Mouse (Mus musculus) embryonic facial prominence, embryonic 11.5 days (tissue): ENCODE measurements around the gene Ivns1abp. TPM values are rescaled to one million over a fixed set of nuclear protein-coding genes. Genes with fewer than 3 reads are reported as not detected.

Experiments used
- ATAC-seq: fragments of 200-750 bp; cut with Nextera tagmentation; replicated peaks from 2 replicates; pipeline ENCODE4 v1.8.0; 2017; ENCODE audit warnings: low read depth; ENCODE audit not compliant: insufficient number of reproducible peaks, low FRiP score, low TSS enrichment
- DNase-seq: peaks from one replicate; pipeline ENCODE4 v3.0.0-alpha.2; 2015; ENCODE audit warnings: low spot score
- H3K27ac ChIP-seq: fragments of 300-500 bp; sonication (generic); replicated peaks from 2 replicates; pipeline ENCODE4 v1.5.1; 2014; ENCODE audit warnings: mild to moderate bottlenecking, low read depth, low read length, control low read depth
- H3K27me3 ChIP-seq: fragments of 300-500 bp; sonication (generic); 2 replicates; pipeline ENCODE4 v1.6.1; 2014; ENCODE audit warnings: mild to moderate bottlenecking, low read length, moderate library complexity, mixed read lengths; ENCODE audit not compliant: control insufficient read depth, insufficient read depth
- H3K36me3 ChIP-seq: fragments of 300-500 bp; sonication (generic); replicated peaks from 2 replicates; pipeline ENCODE4 v1.6.1; 2014; ENCODE audit warnings: low read depth, mild to moderate bottlenecking, low read length, moderate library complexity, mixed read lengths; ENCODE audit not compliant: control insufficient read depth, insufficient read depth
- H3K4me1 ChIP-seq: fragments of 300-500 bp; sonication (generic); 2 replicates; pipeline ENCODE4 v1.6.1; 2014; ENCODE audit warnings: low read length, mixed read lengths; ENCODE audit not compliant: control insufficient read depth, insufficient read depth
- H3K4me2 ChIP-seq: fragments of 300-500 bp; sonication (generic); 2 replicates; pipeline ENCODE4 v1.6.1; 2014; ENCODE audit warnings: low read depth, mild to moderate bottlenecking, control low read depth, low read length, moderate library complexity
- H3K4me3 ChIP-seq: fragments of 300-500 bp; sonication (generic); 2 replicates; pipeline ENCODE4 v1.5.1; 2014; ENCODE audit warnings: low read depth, low read length, control low read depth
- H3K9ac ChIP-seq: fragments of 300-500 bp; sonication (generic); replicated peaks from 2 replicates; pipeline ENCODE4 v1.6.1; 2014; ENCODE audit warnings: mild to moderate bottlenecking, control low read depth, low read length
- H3K9me3 ChIP-seq: fragments of 300-500 bp; sonication (generic); replicated peaks from 2 replicates; pipeline ENCODE4 v1.6.1; 2016; ENCODE audit warnings: mild to moderate bottlenecking, low read length, inconsistent platforms, mixed read lengths; ENCODE audit not compliant: control insufficient read depth
- WGBS: fragments of 180-500 bp; shearing (Covaris S2); extraction: QIAGEN DNeasy Blood & Tissue Kit; methylation state at CpG from one replicate; pipeline ENCODE4 v1.1.7; 2014; 5-methylcytosine and 5-hydroxymethylcytosine counted together
- polyA plus RNA-seq: library from polyadenylated mRNA; unstranded; fragments of >200 nt; fragmentation: Nextera tagmentation; extraction: Ambion mirVana; gene quantifications from 2 replicates; pipeline ENCODE4 v1.2.1, GENCODE M21; 2014

The Ivns1abp gene
- polyA plus RNA-seq, 1 experiment from 2014 or later, result 470 TPM

- WGBS, result 86% methylated on average over 3 of the region's 3 CpGs
- ATAC-seq (no peak), DNase-seq (no peak)
- H3K4me2 ChIP-seq, result no peak overlapping the region
- H3K9me3 ChIP-seq, result no peaks in the 10 kb centered on the region
- H3K9ac ChIP-seq, result no peak overlapping the region
- H3K4me1 ChIP-seq, result no peaks in the 10 kb centered on the region
- H3K27ac ChIP-seq, result no peak overlapping the region
- H3K4me3 ChIP-seq, result no peak overlapping the region
- H3K27me3 ChIP-seq, result no peaks in the 10 kb centered on the region
- H3K36me3 ChIP-seq, result peaks cover 19% of the 10 kb centered on the region
Measured at GRCm38 (mm10) chr1:151359374-151359773, 15.1 kb downstream of the Ivns1abp start.

- H3K27me3 ChIP-seq, result no peaks in the 10 kb centered on the region
- no peak overlapping the region for H3K4me2 ChIP-seq
- peaks cover 4% of the 10 kb centered on the region for H3K36me3 ChIP-seq
- no peaks in the 10 kb centered on the region for H3K9me3 ChIP-seq
- no peak overlapping the region for H3K27ac ChIP-seq
- H3K4me1 ChIP-seq, result no peaks in the 10 kb centered on the region
- no peak overlapping the region for H3K4me3 ChIP-seq
- WGBS, result 87% methylated on average over 8 of the region's 8 CpGs
- no peak; the same call in 1 of the 2 replicates for ATAC-seq
- no peak for DNase-seq
- no peak overlapping the region for H3K9ac ChIP-seq
Measured at GRCm38 (mm10) chr1:151366944-151367605, 22.8 kb downstream of the Ivns1abp start.

- ATAC-seq, result no peak
- Histone ChIP-seq H3K27me3 (no peaks in the 10 kb centered on the region), H3K9me3 (no peaks in the 10 kb centered on the region), H3K36me3 (peaks cover 4% of the 10 kb centered on the region), H3K27ac (no peak overlapping the region), H3K4me2 (no peak overlapping the region), H3K4me3 (no peak overlapping the region), H3K4me1 (no peaks in the 10 kb centered on the region), H3K9ac (no peak overlapping the region)
- WGBS, result 94% methylated on average over 5 of the region's 5 CpGs
- DNase-seq, result no peak
Measured at GRCm38 (mm10) chr1:151367721-151368324, 23.5 kb downstream of the Ivns1abp start.

GRCm38 (mm10) chr1:151368444-151368843 lies 24.2 kb downstream of the Ivns1abp start:
- no peak overlapping the region for H3K4me3 ChIP-seq
- no peaks in the 10 kb centered on the region for H3K9me3 ChIP-seq
- H3K27ac ChIP-seq, result no peak overlapping the region
- ATAC-seq (no peak), DNase-seq (no peak)
- H3K4me2 ChIP-seq, result no peak overlapping the region
- no peak overlapping the region for H3K9ac ChIP-seq
- 94% methylated on average over 3 of the region's 3 CpGs for WGBS
- no peaks in the 10 kb centered on the region for H3K27me3 ChIP-seq
- H3K4me1 ChIP-seq, result no peaks in the 10 kb centered on the region
- H3K36me3 ChIP-seq, result peaks cover 4% of the 10 kb centered on the region

- DNase-seq (no peak), ATAC-seq (no peak)
- no peaks in the 10 kb centered on the region for H3K27me3 ChIP-seq
- 91% methylated on average over 3 of the region's 3 CpGs for WGBS
- H3K4me1 ChIP-seq, result no peaks in the 10 kb centered on the region
- no peak overlapping the region for H3K4me3 ChIP-seq
- no peak overlapping the region for H3K4me2 ChIP-seq
- no peaks in the 10 kb centered on the region for H3K9me3 ChIP-seq
- no peak overlapping the region for H3K9ac ChIP-seq
- no peak overlapping the region for H3K27ac ChIP-seq
- no peaks in the 10 kb centered on the region; the same call in 1 of the 2 replicates for H3K36me3 ChIP-seq
Measured at GRCm38 (mm10) chr1:151370573-151370972, 26.3 kb downstream of the Ivns1abp start.

DNA sequence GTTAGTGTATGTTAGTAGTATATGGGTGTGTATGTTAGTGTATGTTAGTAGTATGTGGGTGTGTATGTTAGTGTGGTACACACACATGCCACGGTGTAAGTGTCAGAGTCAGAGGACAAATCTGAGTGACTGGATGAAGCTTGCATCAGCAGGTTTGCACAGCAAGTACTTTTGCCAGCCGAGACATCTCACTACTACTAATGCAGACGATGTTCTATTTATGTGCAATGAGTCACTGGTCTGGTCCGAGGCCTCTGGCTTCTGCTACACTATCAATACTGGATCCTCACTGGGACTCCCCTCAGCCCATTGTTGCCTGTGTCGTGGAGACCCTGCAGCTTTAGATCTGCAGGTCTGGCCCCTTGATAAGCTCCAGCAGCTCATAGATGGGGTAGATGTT lies 27.3 kb downstream of the Ivns1abp start:
- H3K27me3 ChIP-seq, result no peaks in the 10 kb centered on the region
- ATAC-seq, result no peak
- H3K9me3 ChIP-seq, result no peaks in the 10 kb centered on the region
- H3K4me1 ChIP-seq, result no peaks in the 10 kb centered on the region
- DNase-seq, result no peak
- H3K27ac ChIP-seq, result no peak overlapping the region
- H3K4me2 ChIP-seq, result no peak overlapping the region
- H3K4me3 ChIP-seq, result no peak overlapping the region
- H3K36me3 ChIP-seq, result no peaks in the 10 kb centered on the region; the same call in 1 of the 2 replicates
- 93% methylated on average over 5 of the region's 5 CpGs for WGBS
- H3K9ac ChIP-seq, result no peak overlapping the region

DNA sequence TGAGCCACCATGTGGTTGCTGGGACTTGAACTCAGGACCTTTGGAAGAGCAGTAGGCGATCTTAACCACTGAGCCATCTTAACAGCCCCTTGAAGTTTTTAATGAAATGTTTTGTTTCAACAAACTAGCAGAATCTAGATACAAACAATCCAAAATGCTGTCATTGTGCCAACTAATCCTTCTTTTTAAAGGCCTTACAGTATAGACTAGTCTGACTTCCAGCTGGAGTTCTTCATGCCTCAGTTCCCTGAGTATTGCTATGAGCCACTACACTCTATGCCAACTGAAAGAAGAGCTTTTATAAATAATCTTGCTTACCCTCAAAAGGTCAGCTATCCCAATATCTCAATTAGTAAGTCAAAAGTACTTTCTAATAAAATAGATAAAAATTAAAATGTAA lies 28.5 kb downstream of the Ivns1abp start:
- Histone ChIP-seq H3K36me3 (no peaks in the 10 kb centered on the region; the same call in 1 of the 2 replicates), H3K4me3 (no peak overlapping the region), H3K4me1 (no peaks in the 10 kb centered on the region), H3K9me3 (no peaks in the 10 kb centered on the region), H3K27ac (no peak overlapping the region), H3K4me2 (no peak overlapping the region), H3K27me3 (no peaks in the 10 kb centered on the region), H3K9ac (no peak overlapping the region)
- ATAC-seq (no peak), DNase-seq (no peak)
- 98% methylated on average over 1 of the region's 1 CpGs for WGBS

GRCm38 (mm10) chr1:151377353-151377752 lies 33.1 kb downstream of the Ivns1abp start:
- ATAC-seq (no peak), DNase-seq (peak; percentile 23)
- no peaks in the 10 kb centered on the region for H3K36me3 ChIP-seq
- no peak overlapping the region for H3K27ac ChIP-seq
- H3K4me1 ChIP-seq, result no peaks in the 10 kb centered on the region
- H3K9ac ChIP-seq, result no peak overlapping the region
- H3K4me2 ChIP-seq, result no peak overlapping the region
- 87% methylated on average over 3 of the region's 3 CpGs for WGBS
- H3K9me3 ChIP-seq, result no peaks in the 10 kb centered on the region
- no peaks in the 10 kb centered on the region for H3K27me3 ChIP-seq
- H3K4me3 ChIP-seq, result no peak overlapping the region
